Mouse (Mus musculus): ENCODE data around the gene Wdr66.

GRCm38 (mm10) chr5:123343707-123344627 is 92.1 kb downstream of the Wdr66 start, which contains the start of gene Bcl7a:
- TF ChIP-seq CTCF (IDR thresholded peaks at IDR 0.05; ENCODE audit: low read depth), result peak; percentile 45
- TF ChIP-seq EP300 (IDR thresholded peaks at IDR 0.05; ENCODE audit: low read depth), result no peak
